8 mouse cellular contexts compared by ENCODE assay signal in the genomic region with DNA sequence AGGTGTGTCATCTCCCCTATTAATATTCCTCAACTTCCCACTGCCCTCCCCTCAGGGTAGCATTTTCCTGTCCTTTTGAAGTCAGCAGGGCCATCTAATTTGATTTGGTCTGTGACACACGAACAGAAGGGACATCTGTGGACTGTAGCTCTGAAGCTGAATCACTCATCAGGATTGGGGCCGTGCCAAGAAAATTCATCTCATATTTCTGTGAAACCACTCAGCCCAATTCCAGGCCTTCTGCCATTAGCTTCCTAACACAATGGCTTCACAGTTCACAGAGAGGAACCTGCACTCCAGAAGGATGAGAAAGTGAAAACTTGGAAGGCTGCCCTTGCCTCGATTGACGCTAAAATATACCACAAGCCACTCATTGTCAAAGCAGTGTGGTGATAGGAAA.
A peak's percentile ranks its signal among the peaks of the same experiment; 100 is the strongest.
DNase-seq lines count a peak whose midpoint lies in the region; ATAC-seq and TF ChIP-seq lines count a peak whose summit lies in the region.
"Had no signal": no experiment of that assay in that cellular context is flagged by ENCODE, and none has a peak within 500 bp of the region (broad histone marks: within the 10 kb centered on the region; RNA-seq: fewer than 3 reads in every experiment).

No protein-coding gene starts in this region.

- no peaks in the 10 kb centered on the region for H3K9me3 ChIP-seq in hindbrain, postnatal 0 days (ENCODE audit: low read length)
- no peaks in the 10 kb centered on the region for H3K9me3 ChIP-seq in hindbrain, embryonic 10.5 days
- H3K9me3 ChIP-seq in heart, embryonic 12.5 days (replicated peaks), result no peaks in the 10 kb centered on the region; the same call in 1 of the 2 replicates
- H3K9me3 ChIP-seq: lung, embryonic 15.5 days had no signal

- no peak for TF ChIP-seq CTCF in hindbrain, postnatal 0 days (IDR thresholded peaks at IDR 0.05; ENCODE audit: low read depth)
- TF ChIP-seq CTCF in brain, embryonic 14.5 days (IDR thresholded peaks at IDR 0.05; ENCODE audit: borderline replicate concordance, extremely low read depth, insufficient read depth, insufficient read length), result no peak

- ATAC-seq in hindbrain, postnatal 0 days, result 0 out of 2 replicates have a peak, but pooled peaks have one; percentile 15
- no peak for ATAC-seq in heart, embryonic 12.5 days (ENCODE audit: insufficient number of reproducible peaks, low FRiP score)

- H3K36me3 ChIP-seq in hindbrain, postnatal 0 days (ENCODE audit: insufficient read depth, low read length), result no peaks in the 10 kb centered on the region
- H3K36me3 ChIP-seq in hindbrain, embryonic 10.5 days, result no peaks in the 10 kb centered on the region
- H3K36me3 ChIP-seq in heart, embryonic 12.5 days, result no peaks in the 10 kb centered on the region
- H3K36me3 ChIP-seq: lung, embryonic 15.5 days had no signal

- H3K4me2 ChIP-seq in hindbrain, postnatal 0 days (ENCODE audit: low read depth, low read length), result no peak overlapping the region
- H3K4me2 ChIP-seq in heart, embryonic 12.5 days, result no peak overlapping the region
- H3K4me2 ChIP-seq: lung, embryonic 15.5 days had no signal

- WGBS in hindbrain, postnatal 0 days, result 57% methylated on average over 4 of the region's 4 CpGs
- WGBS in hindbrain, embryonic 10.5 days, result 78% methylated on average over 4 of the region's 4 CpGs
- 62% methylated on average over 4 of the region's 4 CpGs for WGBS in heart, embryonic 12.5 days

- TF ChIP-seq POLR2A in brain, embryonic 14.5 days (IDR thresholded peaks at IDR 0.05; ENCODE audit: borderline replicate concordance, extremely low read depth, insufficient read depth, insufficient read length, poor library complexity, severe bottlenecking), result no peak

- H3K27me3 ChIP-seq in hindbrain, postnatal 0 days (ENCODE audit: insufficient read depth, low read length), result no peaks in the 10 kb centered on the region
- H3K27me3 ChIP-seq in hindbrain, embryonic 10.5 days (ENCODE audit: insufficient read depth, poor library complexity, severe bottlenecking), result no peaks in the 10 kb centered on the region
- no peaks in the 10 kb centered on the region for H3K27me3 ChIP-seq in heart, embryonic 12.5 days (replicated peaks)
- H3K27me3 ChIP-seq: lung, embryonic 15.5 days had no signal

- peak; percentile 56 for DNase-seq in hindbrain, postnatal 0 days (ENCODE audit: low spot score)
- no peak for DNase-seq in hindbrain, embryonic 10.5 days (ENCODE audit: low spot score)
- peak; percentile 61 for DNase-seq in adipocyte (ENCODE audit: low spot score)
- peak; percentile 40 for DNase-seq in brain, embryonic 14.5 days (ENCODE audit: low read depth)
- DNase-seq in layer of hippocampus, adult 9-11 months, result peak; percentile 73
- no peak for DNase-seq in lung, postnatal 14 days

- no peak overlapping the region for H3K27ac ChIP-seq in hindbrain, postnatal 0 days
- H3K27ac ChIP-seq in hindbrain, embryonic 10.5 days, result no peak overlapping the region
- H3K27ac ChIP-seq in heart, embryonic 12.5 days (ENCODE audit: poor library complexity, severe bottlenecking), result no peak overlapping the region
- H3K27ac ChIP-seq: lung, embryonic 15.5 days had no signal

- H3K4me1 ChIP-seq in hindbrain, postnatal 0 days (ENCODE audit: insufficient read depth, low read length), result no peaks in the 10 kb centered on the region
- H3K4me1 ChIP-seq in hindbrain, embryonic 10.5 days (replicated peaks), result no peaks in the 10 kb centered on the region
- H3K4me1 ChIP-seq in heart, embryonic 12.5 days (replicated peaks), result no peaks in the 10 kb centered on the region
- H3K4me1 ChIP-seq: lung, embryonic 15.5 days had no signal

- H3K4me3 ChIP-seq in hindbrain, postnatal 0 days (ENCODE audit: low read length), result no peak overlapping the region
- no peak overlapping the region for H3K4me3 ChIP-seq in hindbrain, embryonic 10.5 days
- H3K4me3 ChIP-seq in heart, embryonic 12.5 days, result no peak overlapping the region
- H3K4me3 ChIP-seq: lung, embryonic 15.5 days had no signal

- H3K9ac ChIP-seq in hindbrain, postnatal 0 days (replicated peaks; ENCODE audit: low read length), result no peak overlapping the region
- no peak overlapping the region for H3K9ac ChIP-seq in heart, embryonic 12.5 days
- H3K9ac ChIP-seq: lung, embryonic 15.5 days had no signal

Comparison
In these comparisons a context has a peak if more than half of its experiments do, and no peak if none do; other contexts are left out.
1. DNase-seq: peak in hindbrain, postnatal 0 days (single experiment), adipocyte (single experiment), brain, embryonic 14.5 days (single experiment) and layer of hippocampus, adult 9-11 months (single experiment); none in hindbrain, embryonic 10.5 days (single experiment) and lung, postnatal 14 days (single experiment).